Mouse (Mus musculus) thymus, adult 2 months (tissue): ENCODE data around the gene Wasl.

ENCODE experiments used
- CTCF ChIP-seq: fragments of 200-500 bp; IDR thresholded peaks from 2 replicates; pipeline ENCODE4 v1.5.1; 2012; ENCODE audit warnings: mild to moderate bottlenecking, control low read depth, low read length, moderate library complexity, borderline replicate concordance; ENCODE audit not compliant: control insufficient read depth, poor library complexity, insufficient read depth; ENCODE audit errors: extremely low read depth
- POLR2A ChIP-seq: fragments of 200-500 bp; IDR thresholded peaks from 2 replicates; pipeline ENCODE4 v1.6.1; 2012; ENCODE audit warnings: mild to moderate bottlenecking, low read length, control low read depth, moderate library complexity; ENCODE audit not compliant: control insufficient read depth, poor library complexity, insufficient read depth; ENCODE audit errors: extremely low read depth

DNA sequence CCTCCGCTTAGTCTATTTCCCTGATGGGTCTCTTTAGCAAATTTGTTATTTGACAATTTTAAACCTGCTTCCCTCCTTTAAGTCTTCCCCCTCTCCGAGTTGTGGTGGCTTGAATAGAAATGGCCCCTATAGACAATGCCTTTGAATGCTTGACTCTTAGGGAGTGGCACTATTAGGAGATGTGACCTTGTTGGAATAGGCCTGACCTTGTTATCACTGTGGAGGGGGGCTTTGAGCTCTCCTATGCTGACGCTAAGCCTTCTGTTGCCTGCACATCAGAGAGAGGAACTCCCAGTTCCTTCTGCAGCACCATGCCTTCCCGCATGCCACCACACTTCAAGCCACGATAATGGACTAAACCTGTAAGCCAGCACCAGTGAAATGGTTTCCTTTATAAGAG is 32.4 kb upstream of the Wasl start:
- TF ChIP-seq POLR2A, result no peak
- TF ChIP-seq CTCF, result no peak
